In genomic region chr9:45039499-45039898, GRCm38 (mm10) we compare ENCODE assay signal across 11 mouse cellular contexts. TPM values are rescaled to one million over a fixed set of nuclear protein-coding genes. Genes with fewer than 3 reads are reported as not detected.
A peak's percentile ranks its signal among the peaks of the same experiment; 100 is the strongest.
DNase-seq lines count a peak whose midpoint lies in the region; ATAC-seq and TF ChIP-seq lines count a peak whose summit lies in the region.
"Had no signal": no experiment of that assay in that cellular context is flagged by ENCODE, and none has a peak within 500 bp of the region (broad histone marks: within the 10 kb centered on the region; RNA-seq: fewer than 3 reads in every experiment).

Gene Mpzl2, plus strand, starts transcription at chr9:45039799.

- peak within 1 kb of the TSS; percentile 76 for H3K9ac ChIP-seq in liver, adult 2 months (ENCODE audit: low read depth, low read length)
- H3K9ac ChIP-seq in liver, embryonic 13.5 days = 0 out of 2 replicates have a peak within 1 kb of the TSS, but pooled peaks have one; percentile 17

- H3K4me3 ChIP-seq in liver, adult 2 months (ENCODE audit: insufficient read depth, low read depth, low read length) = peak within 1 kb of the TSS; percentile 58
- H3K4me3 ChIP-seq in liver, embryonic 13.5 days (replicated peaks) = peak within 1 kb of the TSS; percentile 9

- H3K36me3 ChIP-seq in liver, adult 2 months (ENCODE audit: control insufficient read depth, insufficient read depth, low read length) = peaks cover 1% of the 10 kb centered on the region; the same call in 1 of the 2 replicates
- no peaks in the 10 kb centered on the region for H3K36me3 ChIP-seq in liver, embryonic 13.5 days

- no peaks in the 10 kb centered on the region for H3K9me3 ChIP-seq in liver, embryonic 13.5 days (replicated peaks)

- DNase-seq in adrenal gland, postnatal 10 days = no peak
- no peak for DNase-seq in adrenal gland, adult (ENCODE audit: inconsistent age in 2 of 2, low spot score in 1 of 2)
- DNase-seq in liver, adult 2 months (ENCODE audit: extremely low read depth, low read depth, low spot score) = peak; percentile 11
- no peak for DNase-seq in liver
- DNase-seq in gonadal fat pad, adult 2 months (ENCODE audit: low read depth) = no peak
- DNase-seq in liver, embryonic 13.5 days = no peak
- no peak for DNase-seq in embryo, embryonic 10 days (ENCODE audit: low spot score)
- DNase-seq: cerebellum, adult 2 months; right cerebral cortex, adult 18-20 months had no signal

- 48% methylated on average over 5 of the region's 5 CpGs for WGBS in liver, adult 2 months
- 48% methylated on average over 5 of the region's 5 CpGs for WGBS in liver, embryonic 13.5 days (ENCODE audit: insufficient replicate concordance)

- TF ChIP-seq CTCF in liver, adult 2 months (IDR thresholded peaks at IDR 0.05; ENCODE audit: low read depth, low read length) = no peak

- no peaks in the 10 kb centered on the region for H3K27me3 ChIP-seq in liver, adult 2 months (ENCODE audit: control insufficient read depth, insufficient read depth, low read length)
- peaks cover 75% of the 10 kb centered on the region for H3K27me3 ChIP-seq in liver, embryonic 13.5 days

- no peaks in the 10 kb centered on the region; the same call in 1 of the 2 replicates for H3K79me2 ChIP-seq in liver, adult 2 months (ENCODE audit: control insufficient read depth, insufficient read depth, low read length)

- peaks cover 6% of the 10 kb centered on the region; the same call in 1 of the 2 replicates for H3K4me1 ChIP-seq in liver, adult 2 months (ENCODE audit: control insufficient read depth, insufficient read depth, low read length)
- H3K4me1 ChIP-seq in liver, embryonic 13.5 days (replicated peaks) = peaks cover 11% of the 10 kb centered on the region

- ATAC-seq in liver, embryonic 13.5 days (ENCODE audit: low read depth) = no peak
- ATAC-seq in megakaryocyte-erythroid progenitor cell, adult 5-6 weeks (replicated peaks; ENCODE audit: low FRiP score, low TSS enrichment, poor library complexity, severe bottlenecking) = no peak
- ATAC-seq: forebrain, embryonic 14.5 days had no signal

- H3K27ac ChIP-seq in liver, adult 2 months (replicated peaks; ENCODE audit: insufficient read depth, low read depth, low read length) = peak within 1 kb of the TSS; percentile 100
- H3K27ac ChIP-seq in liver, embryonic 13.5 days = peak within 1 kb of the TSS; percentile 78

- peak within 1 kb of the TSS; percentile 48 for H3K4me2 ChIP-seq in liver, embryonic 13.5 days

- no peak for TF ChIP-seq POLR2A in liver, adult 2 months (IDR thresholded peaks at IDR 0.05; ENCODE audit: extremely low read depth, insufficient read depth, low read length)

RNA-seq across cellular contexts. Expression of gene Mpzl2, which starts in this region (rescaled TPM):
- 10 to 100 TPM; 15.1 to 16.4 TPM for total RNA-seq in adrenal gland, postnatal 10 days (2021)
- total RNA-seq in liver, adult 2 months (2014; rRNA removed) = 24.2 and 29.9 TPM in 2 replicates
- polyA plus RNA-seq in liver, adult 2 months (2012; rRNA removed) = 20.5 and 34.0 TPM in 2 replicates
- polyA plus RNA-seq in gonadal fat pad, adult 2 months (2012; rRNA removed) = 28.8 and 30.3 TPM in 2 replicates
- 3.6 and 6.1 TPM in 2 replicates for polyA plus RNA-seq in liver, embryonic 13.5 days (2015; fragmentation: Nextera tagmentation; extraction: Ambion mirVana)
- total RNA-seq in megakaryocyte-erythroid progenitor cell, adult 5-6 weeks (2014; fragmentation: Nextera tagmentation) = 0.77 TPM in 1 of 2 replicates, not detected in the other
- total RNA-seq in megakaryocyte-erythroid progenitor cell, adult 5-6 weeks (2017) = not detected in 2 replicates

Comparison
In these comparisons a context has a peak if more than half of its experiments do, and no peak if none do; other contexts are left out.
1. RNA of gene Mpzl2 (total RNA-seq): 24.2 to 29.9 TPM in liver, adult 2 months and 15.1 to 16.4 TPM in adrenal gland, postnatal 10 days; 0.77 TPM in megakaryocyte-erythroid progenitor cell, adult 5-6 weeks; every median in the first group is over 4 times any median in the second.